Mouse (Mus musculus): Measurements from ENCODE around the gene Serpina3b. TPM values are rescaled to one million over a fixed set of nuclear protein-coding genes. Genes with fewer than 3 reads are reported as not detected.

The Serpina3b gene
- polyA plus RNA-seq, 1 experiment from 2014 or later, result 0.17 TPM

DNA sequence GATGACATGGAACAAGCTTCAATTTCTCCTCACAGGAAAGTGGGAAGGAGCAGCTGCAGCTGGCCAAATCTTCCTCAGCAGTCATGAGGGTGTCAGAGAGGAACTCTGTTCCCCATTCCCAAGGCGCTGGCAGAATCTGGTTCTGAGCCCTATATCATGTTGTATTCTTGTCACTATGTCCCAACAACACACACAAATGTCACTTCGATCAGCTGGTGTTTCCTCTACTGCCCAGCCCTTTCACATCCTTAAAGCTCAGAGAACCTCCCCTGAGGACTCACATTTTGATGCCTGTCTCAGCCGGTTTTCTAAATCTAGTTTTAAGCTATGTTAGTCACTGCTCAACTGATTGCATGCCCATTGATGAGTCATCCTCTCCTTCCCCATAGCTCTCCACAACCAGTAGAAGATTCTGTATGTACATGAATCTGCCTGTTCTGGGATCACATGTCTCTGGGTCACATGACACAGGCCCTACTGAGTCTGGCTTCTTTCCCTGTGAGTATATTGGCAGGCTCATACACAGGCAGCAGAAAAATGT, 58.3 kb downstream of the Serpina3b start:
- no peaks in the 10 kb centered on the region for H3K9me3 ChIP-seq (replicated peaks; ENCODE audit: control insufficient read depth, low read length)
- H3K27ac ChIP-seq (ENCODE audit: low read length), result no peak overlapping the region
- WGBS (ENCODE audit: insufficient replicate concordance), result 57% methylated on average over 3 of the region's 3 CpGs
- no peak for ATAC-seq (ENCODE audit: low read depth)
- no peaks in the 10 kb centered on the region for H3K4me1 ChIP-seq (ENCODE audit: control insufficient read depth, low read depth, low read length)
- H3K4me3 ChIP-seq (ENCODE audit: low read depth, low read length), result no peak overlapping the region
- no peaks in the 10 kb centered on the region for H3K27me3 ChIP-seq (ENCODE audit: control insufficient read depth, insufficient read depth, low read depth, low read length)
- no peak overlapping the region for H3K9ac ChIP-seq (ENCODE audit: low read depth, low read length)
- H3K4me2 ChIP-seq (ENCODE audit: low read depth, low read length), result no peak overlapping the region
- H3K36me3 ChIP-seq (ENCODE audit: control insufficient read depth, insufficient read depth), result no peaks in the 10 kb centered on the region

Other genes with a start within 250 kb of the Serpina3b start
- 574 and 660 TPM in 2 replicates for gene Serpina1c, start 223.1 kb upstream of the Serpina3b start, polyA plus RNA-seq (2015; fragmentation: Nextera tagmentation; extraction: Ambion mirVana)
- gene Serpina1e, start 169.0 kb upstream of the Serpina3b start, polyA plus RNA-seq (2015; fragmentation: Nextera tagmentation; extraction: Ambion mirVana), result 582 and 639 TPM in 2 replicates
- gene Serpina11, start 138.0 kb upstream of the Serpina3b start, polyA plus RNA-seq (2015; fragmentation: Nextera tagmentation; extraction: Ambion mirVana), result 23.6 and 23.7 TPM in 2 replicates
- not detected in 2 replicates for gene Serpina9, start 114.2 kb upstream of the Serpina3b start, polyA plus RNA-seq (2015; fragmentation: Nextera tagmentation; extraction: Ambion mirVana)
- gene Serpina12, start 83.6 kb upstream of the Serpina3b start, polyA plus RNA-seq (2015; fragmentation: Nextera tagmentation; extraction: Ambion mirVana), result 0.07 TPM in 1 of 2 replicates, not detected in the other
- gene Serpina5, start 26.9 kb upstream of the Serpina3b start, polyA plus RNA-seq (2015; fragmentation: Nextera tagmentation; extraction: Ambion mirVana), result 0.09 and 0.13 TPM in 2 replicates
- gene Serpina3a, start 15.3 kb upstream of the Serpina3b start, polyA plus RNA-seq (2015; fragmentation: Nextera tagmentation; extraction: Ambion mirVana), result not detected in 2 replicates
- 0.04 TPM in 1 of 2 replicates, not detected in the other for gene Serpina3c, start 25.9 kb downstream of the Serpina3b start, polyA plus RNA-seq (2015; fragmentation: Nextera tagmentation; extraction: Ambion mirVana)
- gene Serpina3f, start 86.5 kb downstream of the Serpina3b start, polyA plus RNA-seq (2015; fragmentation: Nextera tagmentation; extraction: Ambion mirVana), result 0.27 and 0.28 TPM in 2 replicates
- gene Serpina3g, start 108.2 kb downstream of the Serpina3b start, polyA plus RNA-seq (2015; fragmentation: Nextera tagmentation; extraction: Ambion mirVana), result 1.9 and 2.7 TPM in 2 replicates
- gene Serpina3i, start 135.1 kb downstream of the Serpina3b start, polyA plus RNA-seq (2015; fragmentation: Nextera tagmentation; extraction: Ambion mirVana), result 0.16 and 0.35 TPM in 2 replicates
- not detected in 2 replicates for gene Serpina3j, start 186.6 kb downstream of the Serpina3b start, polyA plus RNA-seq (2015; fragmentation: Nextera tagmentation; extraction: Ambion mirVana)
- not detected in 2 replicates for gene Serpina3k, start 210.5 kb downstream of the Serpina3b start, polyA plus RNA-seq (2015; fragmentation: Nextera tagmentation; extraction: Ambion mirVana)
- 0.11 and 0.14 TPM in 2 replicates for gene Serpina3m, start 210.5 kb downstream of the Serpina3b start, polyA plus RNA-seq (2015; fragmentation: Nextera tagmentation; extraction: Ambion mirVana)